Mouse (Mus musculus): ENCODE data around the gene Jkamp.

- TF ChIP-seq CTCF (IDR thresholded peaks at IDR 0.05; ENCODE audit: control insufficient read depth, insufficient read depth, low read length) (no peak), POLR2A (IDR thresholded peaks at IDR 0.05; ENCODE audit: borderline replicate concordance, control insufficient read depth, low read depth, low read length) (no peak)
Measured at GRCm38 (mm10) chr12:72086166-72086825, 907 bp downstream of the Jkamp start.
